Mouse (Mus musculus): ENCODE data around the gene Nebl.

GRCm38 (mm10) chr2:17297496-17297895, 433.8 kb downstream of the Nebl start:
- TF ChIP-seq GATA1 (IDR thresholded peaks at IDR 0.05; ENCODE audit: low read length) (no peak), TAL1 (IDR thresholded peaks at IDR 0.05; ENCODE audit: low read length) (no peak)

Measured in erythroblast, embryonic 14.5 days (primary cell).